Mouse (Mus musculus): ENCODE measurements around the gene Slc20a1.

Gene Slc20a1

DNA sequence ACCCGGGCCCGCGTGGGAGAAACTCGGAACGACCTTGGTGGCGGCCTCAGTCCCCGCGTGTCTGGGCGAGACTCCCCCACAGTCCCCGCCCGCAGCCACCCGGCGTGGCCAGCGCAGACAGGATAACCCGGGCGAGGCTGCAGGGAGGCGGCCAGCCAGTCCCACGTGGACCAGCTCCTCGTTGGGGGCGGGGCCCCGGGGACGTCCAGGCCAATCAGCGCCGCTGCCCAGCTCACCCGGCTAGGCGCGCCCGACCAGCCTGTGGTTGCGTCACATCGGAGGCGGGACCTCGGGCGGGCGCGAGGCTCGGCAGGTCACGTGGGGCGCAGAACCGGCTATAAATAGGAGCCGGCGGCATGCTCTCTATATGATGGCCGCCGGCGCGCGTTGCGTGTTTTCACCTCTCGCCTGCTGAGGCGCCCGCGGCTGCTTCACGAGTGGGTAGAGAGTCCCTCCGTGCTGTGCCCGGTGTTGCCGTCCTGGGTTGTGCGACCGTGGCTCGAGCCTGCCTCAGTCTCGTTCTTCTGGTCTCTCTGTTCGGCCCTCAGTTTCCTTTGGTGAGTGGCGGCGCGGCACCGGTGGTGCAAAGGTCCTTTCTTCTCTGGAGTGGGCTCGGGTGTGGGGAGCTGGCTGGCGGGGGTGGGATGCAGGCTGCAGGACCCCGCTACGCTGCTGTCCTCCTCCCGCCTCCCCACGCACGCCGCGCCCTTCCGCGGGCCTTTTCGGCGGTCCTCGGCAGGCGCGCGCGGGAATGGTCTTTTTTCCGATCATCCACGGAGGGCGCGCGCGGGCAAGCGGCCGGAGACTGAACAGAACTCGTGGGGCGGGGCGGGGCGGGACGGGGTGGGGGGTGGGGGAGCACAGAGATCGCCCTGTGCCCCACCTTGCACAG, at the start of gene Slc20a1:
TSS of gene Slc20a1 (plus strand) at position 329 of the 892 bp plus-strand sequence.
- DNase-seq (ENCODE audit: extremely low read depth, low read depth, low spot score) = no peak

DNA sequence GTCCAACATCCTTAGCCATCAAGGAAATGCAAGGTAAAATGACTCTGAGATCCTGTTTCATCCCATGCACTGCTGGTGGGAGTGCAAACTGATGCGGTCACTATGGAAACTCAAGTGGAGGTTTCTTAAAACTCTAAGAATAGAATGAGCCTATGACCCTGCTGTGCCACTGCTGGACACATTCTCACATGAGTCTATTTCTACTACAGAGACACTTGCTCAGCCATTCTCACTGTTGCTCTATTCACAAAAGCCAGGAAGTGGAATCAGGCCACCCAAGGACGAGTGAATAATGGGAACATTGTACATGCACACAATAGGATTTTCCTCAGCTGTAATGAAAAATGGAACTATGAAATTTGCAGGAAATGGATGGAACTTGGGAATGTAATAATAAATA, 49.7 kb upstream of the Slc20a1 start:
- DNase-seq (ENCODE audit: extremely low read depth, low read depth, low spot score) = no peak

DNA sequence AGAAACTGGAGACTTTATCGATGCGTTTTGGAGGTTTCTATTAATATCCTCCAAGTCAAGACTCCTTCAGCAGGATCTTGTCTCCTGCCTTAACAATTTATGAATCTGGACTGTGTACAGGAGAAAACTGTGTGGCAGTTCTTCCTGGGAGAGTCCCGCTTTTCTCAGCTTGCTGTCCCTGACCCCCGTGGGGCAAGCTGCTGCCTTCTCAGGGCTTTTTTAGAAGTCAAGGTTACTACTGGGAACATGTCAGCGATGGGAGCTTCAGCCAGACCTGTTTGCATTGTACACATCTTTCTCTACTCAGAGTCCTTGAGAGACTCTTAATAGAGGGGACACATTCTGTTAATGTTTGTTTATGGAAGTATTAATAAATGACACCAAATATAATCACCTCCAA, 48.2 kb upstream of the Slc20a1 start:
- no peak for DNase-seq (ENCODE audit: extremely low read depth, low read depth, low spot score)

DNA sequence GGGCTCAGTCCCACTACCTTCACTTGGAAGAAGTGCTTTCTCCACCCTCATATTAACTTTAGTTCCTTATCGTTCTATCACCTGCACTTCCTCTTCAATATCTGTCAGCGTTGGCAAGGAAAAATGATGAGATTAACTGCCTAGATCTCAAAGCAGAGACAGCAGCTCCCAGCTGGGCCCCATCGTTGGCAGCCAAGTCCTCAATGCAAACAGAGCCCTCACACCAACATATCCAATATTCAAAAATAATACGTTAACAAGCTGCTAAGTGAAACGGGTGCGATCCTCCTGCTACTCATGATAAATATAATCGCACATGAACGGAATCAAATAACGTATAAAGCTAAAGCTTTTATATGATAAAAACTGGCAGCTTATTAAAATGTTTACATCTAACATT, 47.5 kb upstream of the Slc20a1 start:
- no peak for DNase-seq (ENCODE audit: extremely low read depth, low read depth, low spot score)

DNA sequence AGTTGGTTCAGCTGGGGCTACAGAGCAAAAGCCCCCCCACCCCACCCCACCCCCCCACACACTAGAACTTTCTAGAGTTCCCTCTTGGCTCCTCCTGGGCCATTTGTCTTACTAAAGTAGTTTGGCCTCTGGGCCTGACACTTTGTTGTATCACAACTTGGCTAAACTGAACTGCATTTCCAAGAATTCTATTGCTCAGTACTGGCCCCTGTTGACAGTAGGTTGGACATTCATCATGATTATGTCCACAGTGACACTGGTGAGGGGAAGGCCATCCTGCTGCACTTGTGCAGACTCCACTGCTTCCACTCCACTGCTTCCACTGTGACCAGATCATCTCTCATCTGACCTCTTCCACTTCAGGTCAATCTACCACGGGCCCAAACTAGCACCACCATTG, 45.8 kb upstream of the Slc20a1 start:
- DNase-seq (ENCODE audit: extremely low read depth, low read depth, low spot score) = no peak

DNA sequence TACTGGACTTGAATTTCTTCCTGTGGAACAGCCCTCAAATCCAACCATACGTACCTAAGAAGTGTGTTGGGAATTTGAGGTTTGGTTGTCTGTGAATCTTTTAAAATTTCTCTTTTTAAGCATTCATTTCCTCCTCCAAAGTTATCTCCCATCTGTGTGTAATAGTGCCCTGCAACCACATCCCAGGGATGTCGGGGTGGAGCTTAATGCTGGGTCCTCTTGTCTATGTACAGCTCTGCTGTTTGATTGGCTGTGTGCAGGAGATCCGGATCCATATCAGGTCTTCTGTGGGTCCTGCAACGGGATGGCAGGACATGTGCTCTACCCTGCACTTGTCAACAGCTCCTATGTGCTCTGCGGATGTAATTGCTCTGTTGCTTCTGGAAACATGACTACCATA, 33.7 kb upstream of the Slc20a1 start:
- no peak for DNase-seq (ENCODE audit: extremely low read depth, low read depth, low spot score)

DNA sequence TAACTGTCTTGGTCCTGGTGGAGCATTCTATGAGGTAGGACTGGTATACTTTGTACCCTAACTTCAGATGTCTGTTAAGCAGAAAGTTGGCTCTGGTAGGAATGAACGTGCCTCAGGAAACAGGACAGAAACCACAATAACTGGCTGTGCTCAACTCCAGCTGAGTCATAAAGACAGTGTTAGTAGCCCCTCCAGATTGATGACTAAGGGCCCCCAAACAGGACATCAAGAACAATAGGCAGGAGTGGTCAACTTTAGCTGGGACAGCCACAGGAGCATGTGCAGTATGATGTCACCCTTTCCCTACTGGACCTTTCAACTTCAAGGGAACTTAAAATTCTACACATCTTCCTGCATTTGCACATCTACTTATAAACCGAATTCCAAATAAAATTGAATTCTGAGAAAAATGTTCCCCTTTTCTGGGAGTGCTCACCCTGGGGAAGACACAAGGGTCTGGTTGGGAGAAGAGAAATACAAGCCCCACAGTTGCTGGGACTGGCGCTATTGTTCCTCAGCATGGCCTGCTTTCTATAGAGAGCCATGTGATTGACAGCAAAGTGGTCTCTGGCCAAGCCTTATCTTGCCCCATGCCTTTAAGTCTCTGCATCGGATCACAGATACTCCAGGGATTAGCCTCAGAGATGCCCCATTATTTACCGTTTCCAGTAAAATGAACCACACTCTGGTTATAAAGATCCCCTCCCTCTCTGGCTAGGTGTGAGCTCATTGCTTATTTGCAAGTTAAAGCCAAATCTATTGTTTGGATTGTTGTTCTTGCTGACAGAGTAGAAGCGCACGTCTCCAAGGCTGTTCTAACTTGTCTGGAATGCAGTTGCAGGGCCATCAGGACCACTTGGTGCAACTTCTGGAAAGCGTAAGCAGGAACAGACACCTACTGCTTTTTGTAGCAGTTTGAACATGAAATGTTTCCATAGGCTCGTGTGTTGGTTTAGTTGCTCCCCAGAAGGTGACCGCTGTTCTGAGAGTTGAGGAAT, 31.8 kb upstream of the Slc20a1 start:
- no peak for DNase-seq (ENCODE audit: extremely low read depth, low read depth, low spot score)

DNA sequence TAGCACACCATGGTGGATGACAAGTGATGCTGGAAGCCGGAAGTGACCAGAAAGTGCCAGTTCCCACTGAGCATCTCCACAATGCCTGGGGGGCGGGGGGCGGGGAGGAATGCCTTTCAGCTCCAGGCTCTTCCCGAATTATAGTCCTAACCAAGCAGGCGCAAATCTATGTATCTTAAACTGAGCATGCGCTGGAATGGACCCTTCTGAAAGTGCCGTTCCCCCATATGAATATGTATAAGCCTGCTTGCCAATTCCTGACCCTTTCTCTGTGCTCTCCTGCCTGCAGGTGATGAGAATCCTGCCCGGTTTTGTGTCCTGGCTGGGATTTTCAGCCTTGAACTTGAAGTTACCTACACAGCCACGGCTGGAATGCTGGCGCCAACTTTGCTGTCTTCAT, 25.2 kb upstream of the Slc20a1 start:
- DNase-seq (ENCODE audit: extremely low read depth, low read depth, low spot score) = no peak

DNA sequence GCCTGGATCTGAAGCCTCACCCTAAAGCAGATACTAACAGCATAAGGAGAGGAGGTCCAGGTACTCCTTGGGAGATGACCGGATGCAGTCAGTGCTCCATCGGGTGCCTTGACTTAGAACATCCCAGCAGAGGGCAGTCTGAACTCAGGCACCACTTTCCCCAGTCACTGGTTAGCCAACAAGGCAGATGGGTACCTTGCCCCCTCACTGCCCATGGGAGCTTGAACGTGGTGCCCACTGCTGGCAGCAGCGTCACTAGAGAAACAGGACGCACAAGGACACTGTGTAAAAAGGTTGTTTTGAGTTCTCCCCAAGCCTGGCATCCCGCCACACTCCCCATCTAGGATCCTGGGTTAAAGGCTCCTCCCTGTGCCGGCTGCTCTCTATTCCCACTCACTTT, 24.1 kb upstream of the Slc20a1 start:
- no peak for DNase-seq (ENCODE audit: extremely low read depth, low read depth, low spot score)

DNA sequence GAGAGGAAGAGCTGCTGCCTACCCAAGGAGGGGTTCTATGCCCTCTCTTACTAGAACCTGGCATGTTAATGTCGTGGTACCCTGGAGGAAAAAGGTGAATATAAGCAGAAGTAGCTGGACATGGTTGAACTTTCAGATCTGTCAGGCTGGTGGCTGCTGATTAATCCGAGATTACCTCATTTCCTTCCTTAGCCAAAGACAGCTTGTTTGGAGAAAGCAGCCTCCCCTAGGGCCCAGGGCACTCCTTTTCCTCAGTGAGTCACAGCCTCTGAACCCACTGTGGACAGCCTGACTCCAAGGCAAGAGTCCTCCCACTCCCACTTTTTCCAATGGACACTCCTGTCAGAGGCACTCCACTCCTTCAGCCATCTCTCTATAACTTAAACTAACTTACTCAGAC, 22.9 kb upstream of the Slc20a1 start:
- DNase-seq (ENCODE audit: extremely low read depth, low read depth, low spot score) = no peak

DNA sequence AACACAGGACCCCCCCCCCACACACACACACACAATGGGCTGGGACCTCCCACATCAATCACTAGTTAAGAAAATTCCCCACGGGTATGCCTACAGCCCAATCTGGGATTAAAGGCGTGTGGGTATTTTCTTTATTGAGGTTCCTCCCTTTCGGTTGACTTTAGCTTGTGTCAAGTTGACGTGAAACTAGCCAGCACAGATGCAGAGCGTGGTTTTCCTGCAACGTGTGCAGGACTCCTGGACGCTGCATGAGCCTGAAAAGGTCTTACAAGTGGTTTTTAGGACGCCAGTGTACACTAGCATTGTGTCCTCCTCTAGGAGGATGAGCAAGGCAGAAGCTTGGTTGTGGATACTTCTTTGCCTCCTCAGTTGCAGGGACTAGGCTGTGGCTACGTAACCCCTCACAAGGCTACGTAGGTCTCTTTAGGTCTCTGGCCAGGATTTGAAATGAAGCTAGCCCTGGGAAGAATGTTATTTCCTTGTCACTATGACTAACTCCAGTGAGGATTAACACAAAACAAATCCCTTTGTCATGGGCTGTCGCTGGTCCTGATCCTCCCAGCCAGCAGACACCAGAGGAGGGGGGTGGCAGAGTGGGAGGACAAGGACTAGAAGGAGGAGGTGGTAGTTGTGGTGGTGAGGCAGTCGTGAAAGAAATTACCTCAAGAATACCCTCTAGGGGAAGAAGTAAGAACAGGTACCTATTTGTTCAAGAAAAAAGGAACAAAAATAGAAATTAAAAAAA, 21.7 kb upstream of the Slc20a1 start:
- DNase-seq (ENCODE audit: extremely low read depth, low read depth, low spot score) = no peak

DNA sequence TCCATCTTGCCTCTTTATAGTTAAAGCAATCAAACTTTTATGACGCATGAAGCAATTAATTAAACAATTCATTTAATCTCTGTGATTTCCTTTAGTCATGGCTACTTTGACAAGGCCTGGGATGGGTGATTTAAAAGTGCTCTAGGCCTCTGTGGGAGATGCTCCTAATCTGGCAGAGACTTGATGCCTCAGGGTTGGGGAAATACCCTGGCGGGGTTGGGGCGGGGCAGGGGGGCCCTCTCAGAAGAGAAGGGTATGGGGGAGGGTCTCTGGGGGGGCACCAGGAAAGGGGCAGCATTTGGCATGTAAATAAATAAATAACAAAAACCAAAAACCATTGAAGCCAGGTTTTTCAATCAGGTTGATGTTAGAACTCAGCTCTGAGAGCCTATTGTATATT, 20.9 kb upstream of the Slc20a1 start:
- no peak for DNase-seq (ENCODE audit: extremely low read depth, low read depth, low spot score)

DNA sequence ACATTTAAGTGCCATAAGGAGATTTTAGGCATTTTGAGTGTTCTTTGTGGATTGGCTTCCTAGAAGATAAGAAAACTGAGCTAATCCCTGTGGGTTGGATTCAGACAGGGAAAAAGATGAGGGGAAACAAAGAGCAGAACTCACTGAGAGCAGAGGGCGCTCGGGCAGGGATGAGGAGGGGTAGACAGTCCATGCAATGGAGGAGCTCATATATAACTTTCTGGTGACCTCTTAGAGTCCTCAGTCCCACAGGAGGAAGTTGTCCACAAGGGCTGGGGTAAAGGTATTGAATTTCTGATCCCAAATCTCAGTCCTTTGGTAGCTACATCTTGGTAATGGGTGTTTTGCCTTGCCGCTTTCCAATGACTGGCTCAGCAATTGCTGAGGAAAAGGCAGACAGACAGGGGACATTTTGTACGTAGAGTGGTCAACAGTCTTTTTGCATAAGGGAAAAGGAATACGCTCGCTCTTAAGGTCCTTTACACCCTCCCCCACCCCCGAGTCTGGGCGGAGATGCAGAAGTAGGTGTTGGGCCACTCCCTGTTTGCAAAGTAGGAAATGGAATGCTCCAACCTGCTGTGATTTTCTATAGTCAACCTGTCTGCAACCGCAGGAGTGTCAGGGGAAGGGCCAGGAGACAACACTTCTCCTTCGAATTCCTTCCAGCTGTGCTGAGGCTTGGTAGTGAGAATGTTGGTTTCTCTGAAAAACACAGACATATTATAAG, 20.2 kb upstream of the Slc20a1 start:
- no peak for DNase-seq (ENCODE audit: extremely low read depth, low read depth, low spot score)

DNA sequence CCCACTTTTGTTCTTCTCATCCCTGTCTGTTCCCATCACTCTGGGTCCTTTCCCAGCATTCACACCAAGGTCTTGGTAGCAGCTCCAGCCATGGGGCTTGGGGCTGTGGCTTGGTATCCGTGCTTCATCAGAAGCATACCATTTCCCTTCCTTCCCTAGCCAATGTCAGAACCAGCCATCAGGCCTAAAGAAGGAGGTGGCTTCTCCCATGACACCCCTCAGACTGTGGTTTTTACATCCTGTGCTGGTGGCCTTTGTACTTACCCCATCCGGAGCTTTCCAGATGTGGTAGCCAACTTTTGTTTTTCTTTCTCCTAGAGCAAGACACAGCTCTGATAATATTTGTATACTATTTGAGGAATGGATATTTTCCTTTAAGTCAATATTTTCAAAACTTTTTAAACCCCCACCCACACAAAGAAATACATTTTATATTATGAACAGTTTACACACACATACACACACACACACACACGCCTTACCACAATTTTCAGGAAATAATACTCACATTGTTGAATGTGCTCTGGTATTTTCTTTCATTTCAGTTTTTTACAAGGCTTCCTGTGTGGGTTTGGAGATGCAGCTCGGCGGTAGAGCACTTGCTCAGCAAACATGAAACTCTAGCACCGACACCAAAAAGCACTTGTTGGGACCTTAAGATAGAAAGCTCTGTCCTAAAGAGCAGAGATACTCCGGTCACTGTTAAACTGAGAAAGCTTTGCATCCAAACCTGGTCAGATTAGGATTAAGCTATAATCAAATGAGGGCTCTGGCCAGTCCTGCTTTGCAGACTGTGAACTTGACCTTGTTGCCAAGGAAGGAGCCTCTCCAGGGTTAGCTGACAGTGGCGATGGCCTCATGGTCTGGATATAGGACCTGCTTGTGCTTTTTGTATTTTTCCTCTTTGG, 18.4 kb upstream of the Slc20a1 start:
- no peak for DNase-seq (ENCODE audit: extremely low read depth, low read depth, low spot score)

DNA sequence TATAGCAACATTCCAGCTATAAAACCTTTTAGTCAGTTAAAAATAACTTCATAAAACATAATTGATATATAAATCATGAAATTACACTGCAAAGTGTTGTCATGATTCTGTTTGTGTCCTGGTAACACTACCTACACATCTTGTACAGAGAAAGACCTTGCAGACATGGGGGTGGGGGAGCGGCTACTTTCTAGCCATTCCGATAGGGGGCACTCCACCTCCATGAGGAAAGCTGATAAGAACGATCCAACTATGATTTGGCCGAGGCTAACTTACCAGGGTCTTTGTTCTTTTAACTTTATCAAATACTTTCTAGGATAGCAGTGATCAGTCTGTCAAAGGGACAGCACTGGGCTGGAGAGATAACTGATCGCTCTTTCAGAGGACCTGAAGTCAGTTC, 17.1 kb upstream of the Slc20a1 start:
- no peak for DNase-seq (ENCODE audit: extremely low read depth, low read depth, low spot score)

DNA sequence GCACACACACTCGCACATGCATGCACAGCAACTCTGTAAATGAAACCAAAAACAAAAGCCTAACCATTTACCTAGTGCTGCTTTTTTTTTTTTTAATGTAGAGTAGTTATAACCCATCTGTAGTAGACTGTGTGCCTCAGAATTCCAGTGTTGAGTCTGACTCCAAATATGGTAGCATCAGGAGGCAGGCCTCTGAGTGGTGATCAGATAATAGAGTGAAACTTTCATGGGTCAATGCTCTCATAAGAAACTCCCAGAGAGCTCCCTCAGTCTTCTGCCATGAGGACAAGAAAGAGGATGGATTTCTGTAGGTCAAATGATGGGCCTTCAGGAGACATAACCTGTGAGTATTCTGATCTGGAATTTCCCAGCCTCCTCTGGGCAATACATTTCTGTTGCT, 16.2 kb upstream of the Slc20a1 start:
- no peak for DNase-seq (ENCODE audit: extremely low read depth, low read depth, low spot score)

DNA sequence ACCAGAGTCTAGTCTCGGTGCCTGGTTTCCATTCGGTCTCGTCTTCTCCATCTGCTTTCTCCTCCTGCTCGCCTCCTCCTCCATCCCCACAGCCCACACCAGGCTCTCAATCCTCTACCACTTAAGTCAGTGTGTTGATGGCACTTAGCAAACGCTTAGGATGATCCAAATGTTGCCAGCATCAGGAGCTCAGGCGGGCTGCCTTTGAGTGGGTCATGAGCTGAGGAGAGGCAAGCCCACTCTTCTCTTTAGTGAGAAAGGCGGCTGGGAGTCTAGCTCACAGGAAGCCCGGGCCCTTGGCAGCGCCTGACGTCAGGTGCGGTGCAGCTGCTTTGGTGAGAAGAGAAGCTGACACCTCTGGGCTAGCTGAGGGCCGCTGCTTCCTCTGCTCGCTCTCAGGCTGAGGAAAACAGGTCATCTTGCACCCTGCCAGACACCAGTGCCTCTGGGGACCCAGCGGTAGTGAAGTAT, 15.0 kb upstream of the Slc20a1 start:
- DNase-seq (ENCODE audit: extremely low read depth, low read depth, low spot score) = no peak

DNA sequence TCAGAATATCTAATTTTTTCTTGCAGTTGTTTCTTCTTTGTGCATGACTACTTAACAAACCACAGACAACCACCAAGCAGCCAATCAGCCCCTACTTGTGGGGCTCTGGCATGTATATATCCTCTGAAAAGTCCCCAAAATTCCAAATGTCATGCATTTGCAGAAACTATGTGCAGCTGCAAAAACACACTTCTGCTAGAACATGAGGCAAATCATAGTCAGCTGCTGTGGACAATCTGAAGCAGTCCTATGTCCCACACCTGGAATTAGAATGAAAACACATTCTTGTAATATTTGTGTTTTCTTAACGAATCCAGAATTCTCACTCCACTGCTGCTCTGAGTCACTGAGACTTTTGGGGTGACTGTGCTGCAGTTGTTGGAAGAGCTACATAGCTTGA, 13.7 kb upstream of the Slc20a1 start:
- DNase-seq (ENCODE audit: extremely low read depth, low read depth, low spot score) = no peak

DNA sequence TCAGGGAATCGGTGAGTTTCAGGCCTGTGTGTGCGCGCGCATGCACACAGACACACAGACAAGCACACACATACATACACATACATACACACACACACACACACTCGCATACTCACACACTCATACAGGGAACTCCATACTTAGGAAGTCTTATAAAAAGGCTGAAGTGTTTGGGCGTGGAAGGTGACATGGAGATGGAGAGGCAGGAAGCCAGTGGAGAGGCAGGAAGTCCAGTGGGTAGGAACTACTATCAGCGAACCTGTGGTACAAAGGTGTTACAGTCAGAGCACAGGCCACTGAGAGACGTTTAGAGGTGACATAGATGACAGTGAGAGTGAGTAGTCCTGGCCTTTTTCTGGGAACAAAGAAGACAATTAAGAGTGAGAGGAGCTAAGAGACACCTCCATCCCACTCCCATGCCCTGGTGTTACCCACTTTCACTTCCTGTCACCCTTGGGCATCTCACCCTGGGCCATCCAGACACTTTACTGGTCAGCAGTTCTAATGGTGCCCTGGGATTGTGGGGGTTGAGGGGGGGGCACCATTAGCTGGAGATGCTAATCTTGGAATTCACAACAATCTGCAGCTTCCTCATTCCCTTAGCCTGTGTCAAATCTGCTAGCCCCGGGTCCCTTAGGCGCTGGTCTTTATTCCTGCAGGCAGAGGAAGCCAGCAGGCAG, 12.8 kb upstream of the Slc20a1 start:
- DNase-seq (ENCODE audit: extremely low read depth, low read depth, low spot score) = no peak
